Mouse (Mus musculus): ENCODE results near the gene Gm17067. TPM values are rescaled to one million over a fixed set of nuclear protein-coding genes. Genes with fewer than 3 reads are reported as not detected.
"Not testable (repeated sequence)": the region's sequence is repeated elsewhere in the genome, so short reads cannot be mapped to it uniquely, and the experiment has no call there.

Gm17067 gene
- not detected in 2 replicates for polyA plus RNA-seq (2014; fragmentation: Nextera tagmentation; extraction: Ambion mirVana)

DNA sequence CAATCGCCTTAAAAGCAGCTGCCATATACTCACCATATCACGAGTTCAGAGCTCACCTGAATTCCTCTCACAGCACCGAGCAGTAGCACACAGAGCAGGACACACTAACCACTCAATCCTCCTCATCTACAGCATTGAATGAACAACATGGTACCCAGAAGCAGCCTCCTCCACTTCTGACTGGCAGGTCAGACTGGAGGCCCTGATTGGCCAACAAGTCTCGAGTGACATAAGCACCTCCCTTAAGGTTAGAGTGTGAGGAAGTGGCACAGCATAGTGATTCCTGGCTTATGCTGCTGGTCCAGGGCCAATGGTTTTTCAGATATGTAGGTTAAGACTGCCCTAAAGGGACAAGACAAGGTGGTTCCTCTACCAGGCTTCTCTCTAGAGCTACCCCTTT, at the start of gene Gm17067:
Gene Gm17067 (minus strand): TSS at position 101 of the 400 bp plus-strand sequence.
- not testable (repeated sequence) for H3K4me2 ChIP-seq (ENCODE audit: low read depth, low read length); H3K4me3 ChIP-seq (ENCODE audit: low read depth, low read length); H3K4me1 ChIP-seq (ENCODE audit: control insufficient read depth, insufficient read depth, low read length); H3K9me3 ChIP-seq (ENCODE audit: control insufficient read depth, low read length); ATAC-seq (ENCODE audit: low read depth); H3K36me3 ChIP-seq (ENCODE audit: control insufficient read depth, insufficient read depth, low read length); DNase-seq (ENCODE audit: low spot score); H3K9ac ChIP-seq (ENCODE audit: low read depth, low read length); H3K27me3 ChIP-seq (replicated peaks; ENCODE audit: control insufficient read depth, insufficient read depth, low read length); H3K27ac ChIP-seq (replicated peaks; ENCODE audit: low read depth, low read length)
- 88% methylated on average over 4 of the region's 4 CpGs for WGBS

DNA sequence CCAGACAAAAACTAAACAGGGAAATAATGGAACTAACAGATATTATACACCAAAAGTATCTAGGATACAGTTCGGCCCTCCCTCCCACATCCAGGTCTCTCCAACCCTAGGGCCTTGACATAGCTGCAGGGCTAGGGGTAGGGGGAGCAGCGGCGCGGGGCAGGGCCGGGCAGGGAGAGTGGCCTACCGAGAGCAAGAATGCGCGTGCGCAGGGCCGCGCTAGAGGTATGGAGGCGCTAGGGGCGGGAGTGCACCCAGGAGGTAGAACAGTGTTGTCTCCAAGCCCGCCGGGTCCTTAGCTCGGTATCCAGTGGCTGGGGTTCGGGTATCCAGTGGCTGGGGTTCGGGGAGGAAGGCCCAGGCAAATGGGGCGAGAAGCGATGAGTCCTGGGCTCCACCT, 23.0 kb upstream of the Gm17067 start:
- Histone ChIP-seq H3K4me3 (ENCODE audit: low read depth, low read length) (no peak overlapping the region), H3K9me3 (ENCODE audit: control insufficient read depth, low read length) (0 out of 2 replicates have a peak, but pooled peaks cover 4% of the 10 kb centered on the region), H3K27me3 (replicated peaks; ENCODE audit: control insufficient read depth, insufficient read depth, low read length) (no peaks in the 10 kb centered on the region), H3K9ac (ENCODE audit: low read depth, low read length) (no peak overlapping the region), H3K27ac (replicated peaks; ENCODE audit: low read depth, low read length) (no peak overlapping the region), H3K4me2 (ENCODE audit: low read depth, low read length) (no peak overlapping the region), H3K36me3 (ENCODE audit: control insufficient read depth, insufficient read depth, low read length) (no peaks in the 10 kb centered on the region), H3K4me1 (ENCODE audit: control insufficient read depth, insufficient read depth, low read length) (no peaks in the 10 kb centered on the region)
- 43% methylated on average over 20 of the region's 20 CpGs for WGBS
- DNase-seq (ENCODE audit: low spot score) = no peak
- ATAC-seq (ENCODE audit: low read depth) = no peak

- Histone ChIP-seq H3K9me3 (ENCODE audit: control insufficient read depth, low read length) (peaks cover 11% of the 10 kb centered on the region; the same call in 1 of the 2 replicates), H3K36me3 (ENCODE audit: control insufficient read depth, insufficient read depth, low read length) (no peaks in the 10 kb centered on the region), H3K4me1 (ENCODE audit: control insufficient read depth, insufficient read depth, low read length) (no peaks in the 10 kb centered on the region), H3K27ac (replicated peaks; ENCODE audit: low read depth, low read length) (no peak overlapping the region), H3K4me3 (ENCODE audit: low read depth, low read length) (no peak overlapping the region), H3K27me3 (replicated peaks; ENCODE audit: control insufficient read depth, insufficient read depth, low read length) (no peaks in the 10 kb centered on the region), H3K9ac (ENCODE audit: low read depth, low read length) (no peak overlapping the region), H3K4me2 (ENCODE audit: low read depth, low read length) (no peak overlapping the region)
- no peak for DNase-seq (ENCODE audit: low spot score)
- WGBS = 86% methylated on average over 10 of the region's 10 CpGs
- ATAC-seq (ENCODE audit: low read depth) = no peak
Measured at GRCm38 (mm10) chr7:42738536-42739210, 11.9 kb upstream of the Gm17067 start.

DNA sequence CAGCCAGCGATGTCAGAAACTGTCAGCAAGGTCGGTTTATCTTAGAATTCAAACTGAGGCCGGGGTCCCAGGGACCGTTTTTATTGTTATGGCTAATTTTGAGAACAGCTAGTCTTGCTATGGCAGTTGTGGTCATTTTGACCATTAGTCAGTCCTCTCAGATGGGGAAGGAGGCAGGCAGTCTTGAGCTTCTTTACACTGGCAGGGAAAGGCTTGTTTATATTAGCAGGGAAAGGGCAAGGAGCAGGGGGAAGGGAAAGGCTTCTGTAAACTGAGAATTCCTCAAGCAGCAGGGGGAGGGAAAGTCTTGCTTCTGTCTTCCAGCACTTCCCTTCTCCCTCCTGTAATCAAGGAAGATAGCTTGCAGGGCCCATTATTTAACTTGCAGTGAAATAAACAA, 33.6 kb downstream of the Gm17067 start:
- H3K4me3 ChIP-seq (ENCODE audit: low read depth, low read length) = peak overlapping the region; percentile 56
- peak overlapping the region; percentile 75 for H3K9ac ChIP-seq (ENCODE audit: low read depth, low read length)
- not testable (repeated sequence) for H3K4me1 ChIP-seq (ENCODE audit: control insufficient read depth, insufficient read depth, low read length); H3K36me3 ChIP-seq (ENCODE audit: control insufficient read depth, insufficient read depth, low read length); H3K27me3 ChIP-seq (replicated peaks; ENCODE audit: control insufficient read depth, insufficient read depth, low read length); H3K9me3 ChIP-seq (ENCODE audit: control insufficient read depth, low read length); ATAC-seq (ENCODE audit: low read depth)
- DNase-seq (ENCODE audit: low spot score) = peak; percentile 48
- H3K27ac ChIP-seq (replicated peaks; ENCODE audit: low read depth, low read length) = peak overlapping the region; percentile 67; the same call in 1 of the 2 replicates
- 0% methylated on average over 4 of the region's 4 CpGs for WGBS
- peak overlapping the region; percentile 58 for H3K4me2 ChIP-seq (ENCODE audit: low read depth, low read length)

DNA sequence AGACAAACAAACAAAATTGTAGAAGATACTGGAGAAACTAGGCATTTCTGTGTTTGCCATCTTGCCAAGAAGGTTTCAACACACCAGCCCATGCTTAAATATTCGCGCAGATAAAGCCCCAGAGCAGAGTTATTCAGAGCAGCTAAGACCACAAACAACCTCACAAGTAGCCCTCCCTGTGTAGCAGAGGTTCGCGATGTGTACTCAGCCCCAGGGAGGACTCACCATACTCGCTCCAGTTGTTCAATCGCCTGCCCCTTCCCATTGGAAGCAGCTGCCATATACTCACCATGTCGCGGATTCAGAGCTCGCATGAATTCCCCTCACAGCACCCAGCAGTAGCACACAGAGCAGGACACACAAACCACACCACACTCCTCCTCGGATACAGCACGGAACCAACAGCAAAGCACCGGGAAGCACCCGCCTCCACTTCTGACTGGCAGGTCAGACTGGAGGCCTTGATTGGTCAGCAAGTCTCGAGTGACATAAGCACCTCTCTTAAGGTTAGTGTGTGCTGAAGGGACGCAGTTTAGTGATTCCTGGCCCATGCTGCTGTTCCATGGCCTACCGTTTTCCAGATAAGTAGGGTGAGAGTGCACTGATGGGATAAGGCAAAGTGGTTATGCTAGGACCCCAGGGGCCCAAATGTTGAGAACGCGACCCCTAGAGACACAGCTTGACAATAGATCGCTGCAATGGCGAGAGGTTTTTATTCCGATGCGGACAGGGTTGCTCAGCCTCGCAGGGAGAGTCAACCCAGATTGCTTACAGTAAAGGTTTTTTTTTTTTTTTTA, 34.3 kb downstream of the Gm17067 start, which contains the start of gene Zfp975:
Gene Zfp975 (minus strand): TSS at position 381 of the 797 bp plus-strand sequence.
- H3K36me3 ChIP-seq (ENCODE audit: control insufficient read depth, insufficient read depth, low read length); H3K4me1 ChIP-seq (ENCODE audit: control insufficient read depth, insufficient read depth, low read length); H3K9me3 ChIP-seq (ENCODE audit: control insufficient read depth, low read length); H3K27me3 ChIP-seq (replicated peaks; ENCODE audit: control insufficient read depth, insufficient read depth, low read length): not testable (repeated sequence)
- WGBS = under 1% methylated on average over 23 of the region's 23 CpGs
- DNase-seq (ENCODE audit: low spot score) = peak; percentile 95
- Histone ChIP-seq H3K9ac (ENCODE audit: low read depth, low read length) (peak within 1 kb of the TSS; percentile 75), H3K4me3 (ENCODE audit: low read depth, low read length) (peak within 1 kb of the TSS; percentile 56), H3K27ac (replicated peaks; ENCODE audit: low read depth, low read length) (peak within 1 kb of the TSS; percentile 67), H3K4me2 (ENCODE audit: low read depth, low read length) (peak within 1 kb of the TSS; percentile 58)
- peak; percentile 100 for ATAC-seq (ENCODE audit: low read depth)

- not testable (repeated sequence) for ATAC-seq (ENCODE audit: low read depth); H3K27ac ChIP-seq (replicated peaks; ENCODE audit: low read depth, low read length); H3K27me3 ChIP-seq (replicated peaks; ENCODE audit: control insufficient read depth, insufficient read depth, low read length); H3K9ac ChIP-seq (ENCODE audit: low read depth, low read length); H3K4me2 ChIP-seq (ENCODE audit: low read depth, low read length); H3K4me3 ChIP-seq (ENCODE audit: low read depth, low read length); DNase-seq (ENCODE audit: low spot score); H3K36me3 ChIP-seq (ENCODE audit: control insufficient read depth, insufficient read depth, low read length); H3K4me1 ChIP-seq (ENCODE audit: control insufficient read depth, insufficient read depth, low read length)
- H3K9me3 ChIP-seq (ENCODE audit: control insufficient read depth, low read length) = peaks cover 28% of the 10 kb centered on the region
- WGBS = 90% methylated on average over 6 of the region's 6 CpGs
Measured at GRCm38 (mm10) chr7:42680081-42680480, 46.7 kb downstream of the Gm17067 start.

DNA sequence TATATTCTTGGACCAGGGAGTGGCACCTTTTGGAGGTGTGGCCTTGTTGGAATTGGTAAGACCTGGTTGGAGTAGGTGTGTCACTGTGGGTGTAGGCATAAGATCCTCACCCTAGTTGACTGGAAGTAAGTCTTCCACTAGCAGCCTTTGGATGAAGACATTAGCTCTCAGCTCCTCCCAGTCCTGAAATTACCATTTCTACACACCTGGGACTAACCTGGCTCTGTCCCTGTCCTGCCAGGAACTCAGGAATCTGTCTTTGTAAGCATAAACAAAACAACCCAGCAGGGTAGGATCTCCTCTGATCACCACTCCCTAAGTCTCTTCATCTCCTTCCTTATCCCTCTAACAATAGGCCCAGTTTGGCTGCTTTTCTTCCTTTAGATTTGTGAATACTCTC, 47.2 kb downstream of the Gm17067 start:
- not testable (repeated sequence) for H3K9ac ChIP-seq (ENCODE audit: low read depth, low read length); DNase-seq (ENCODE audit: low spot score); H3K4me1 ChIP-seq (ENCODE audit: control insufficient read depth, insufficient read depth, low read length); ATAC-seq (ENCODE audit: low read depth); H3K27me3 ChIP-seq (replicated peaks; ENCODE audit: control insufficient read depth, insufficient read depth, low read length); H3K27ac ChIP-seq (replicated peaks; ENCODE audit: low read depth, low read length); H3K36me3 ChIP-seq (ENCODE audit: control insufficient read depth, insufficient read depth, low read length); H3K4me2 ChIP-seq (ENCODE audit: low read depth, low read length); H3K4me3 ChIP-seq (ENCODE audit: low read depth, low read length)
- peaks cover 24% of the 10 kb centered on the region for H3K9me3 ChIP-seq (ENCODE audit: control insufficient read depth, low read length)

DNA sequence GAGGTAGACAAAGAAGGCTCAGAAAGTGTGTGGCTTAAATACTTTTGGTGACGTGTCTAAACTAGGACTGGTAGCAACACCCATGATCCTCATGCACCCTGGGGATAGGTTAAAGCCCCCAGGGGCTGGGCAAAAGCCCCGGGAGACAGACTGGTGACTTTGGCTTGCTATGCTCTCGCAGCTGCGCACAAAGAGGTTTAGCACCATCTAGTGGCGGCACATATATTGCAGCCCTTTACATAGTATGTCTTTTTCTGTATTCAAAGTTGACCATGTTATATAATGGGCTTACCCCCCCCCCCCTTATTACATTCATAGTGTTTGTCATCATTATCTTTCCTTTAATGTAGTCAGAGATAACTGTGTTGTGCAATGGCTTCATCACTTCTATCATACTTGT, 66.7 kb downstream of the Gm17067 start:
- not testable (repeated sequence) for H3K9ac ChIP-seq (ENCODE audit: low read depth, low read length); H3K4me3 ChIP-seq (ENCODE audit: low read depth, low read length); DNase-seq (ENCODE audit: low spot score); H3K27me3 ChIP-seq (replicated peaks; ENCODE audit: control insufficient read depth, insufficient read depth, low read length); H3K4me2 ChIP-seq (ENCODE audit: low read depth, low read length); H3K4me1 ChIP-seq (ENCODE audit: control insufficient read depth, insufficient read depth, low read length); H3K27ac ChIP-seq (replicated peaks; ENCODE audit: low read depth, low read length); ATAC-seq (ENCODE audit: low read depth)
- WGBS = 58% methylated on average over 4 of the region's 5 CpGs
- Histone ChIP-seq H3K36me3 (ENCODE audit: control insufficient read depth, insufficient read depth, low read length) (peaks cover 31% of the 10 kb centered on the region), H3K9me3 (ENCODE audit: control insufficient read depth, low read length) (peaks cover 48% of the 10 kb centered on the region)
